Mouse (Mus musculus) E14TG2a.4 (cell line): Measurements from ENCODE around the gene Fst.

Experiments
- CTCF ChIP-seq: conservative IDR thresholded peaks from 2 replicates; pipeline ENCODE4 v1.5.1; 2014; ENCODE audit warnings: low read length
- NANOG ChIP-seq: IDR thresholded peaks from 2 replicates; pipeline ENCODE4 v1.6.1; 2014; ENCODE audit warnings: borderline replicate concordance, low read length, mixed read lengths

DNA sequence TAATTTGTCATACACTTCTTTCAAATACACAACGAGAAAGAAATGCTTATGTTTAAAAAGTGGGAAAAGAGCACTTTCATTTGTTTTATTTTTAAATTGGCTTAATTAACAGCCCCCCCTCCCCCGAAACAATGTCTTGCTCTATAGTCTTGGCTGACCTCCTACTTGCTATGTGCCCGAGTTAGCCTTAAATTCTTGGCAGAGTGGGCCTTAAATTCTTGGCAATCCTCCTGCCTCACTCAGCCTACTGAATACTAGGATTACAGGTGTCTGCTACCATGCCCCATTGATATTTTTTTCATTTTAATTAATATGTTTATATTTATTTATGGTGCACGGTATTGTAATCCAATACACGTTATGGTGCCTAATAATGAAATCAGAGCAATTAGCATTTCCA is 26.3 kb downstream of the Fst start:
- no peak for TF ChIP-seq CTCF
- TF ChIP-seq NANOG, result no peak
